Mouse (Mus musculus) limb, embryonic 12.5 days (tissue): ENCODE results near the gene Ina. TPM values are rescaled to one million over a fixed set of nuclear protein-coding genes. Genes with fewer than 3 reads are reported as not detected.

Experiments used
- ATAC-seq: fragments of 200-750 bp; cut with Nextera tagmentation; 2 replicates; pipeline ENCODE4 v1.8.0; 2017; ENCODE audit warnings: low read depth, moderate TSS enrichment; ENCODE audit not compliant: insufficient number of reproducible peaks, insufficient read depth, low FRiP score, low TSS enrichment
- H3K27ac ChIP-seq: fragments of 300-500 bp; sonication (generic); 2 replicates; pipeline ENCODE4 v1.5.1; 2016; ENCODE audit warnings: mild to moderate bottlenecking, moderate library complexity
- H3K27me3 ChIP-seq: fragments of 300-500 bp; sonication (generic); 2 replicates; pipeline ENCODE4 v1.6.1; 2016; ENCODE audit warnings: mild to moderate bottlenecking, moderate library complexity
- H3K36me3 ChIP-seq: fragments of 300-500 bp; sonication (generic); 2 replicates; pipeline ENCODE4 v1.6.1; 2016; ENCODE audit warnings: mild to moderate bottlenecking, moderate library complexity
- H3K4me1 ChIP-seq: fragments of 300-500 bp; sonication (generic); replicated peaks from 2 replicates; pipeline ENCODE4 v1.6.1; 2016
- H3K4me2 ChIP-seq: fragments of 300-500 bp; sonication (generic); 2 replicates; pipeline ENCODE4 v1.6.1; 2016; ENCODE audit warnings: mild to moderate bottlenecking, moderate library complexity
- H3K4me3 ChIP-seq: fragments of 300-500 bp; sonication (generic); replicated peaks from 2 replicates; pipeline ENCODE4 v1.5.1; 2016; ENCODE audit warnings: mild to moderate bottlenecking
- H3K9ac ChIP-seq: fragments of 300-500 bp; sonication (generic); replicated peaks from 2 replicates; pipeline ENCODE4 v1.6.1; 2016; ENCODE audit warnings: mild to moderate bottlenecking, moderate library complexity
- H3K9me3 ChIP-seq: fragments of 300-500 bp; sonication (generic); 2 replicates; pipeline ENCODE4 v1.6.1; 2016; ENCODE audit warnings: mild to moderate bottlenecking, moderate library complexity
- whole genome bisulfite sequencing: fragments of 180-500 bp; shearing (Covaris S2); methylation state at CpG from one replicate; pipeline ENCODE4 v1.1.7; 2016; 5-methylcytosine and 5-hydroxymethylcytosine counted together
- polyA plus RNA-seq: library from polyadenylated mRNA; unstranded; fragments of >200 nt; fragmentation: Nextera tagmentation; extraction: Ambion mirVana; gene quantifications from 2 replicates; pipeline ENCODE4 v1.2.1, GENCODE M21; 2016

Gene Ina
- polyA plus RNA-seq, 1 experiment from 2014 or later, result 2.2 TPM

GRCm38 (mm10) chr19:47067924-47068611 lies 53.6 kb downstream of the Ina start:
- Histone ChIP-seq H3K9me3 (no peaks in the 10 kb centered on the region), H3K27ac (peak overlapping the region; percentile 87), H3K27me3 (no peaks in the 10 kb centered on the region), H3K9ac (peak overlapping the region; percentile 95), H3K4me3 (peak overlapping the region; percentile 99), H3K4me1 (peaks cover 9% of the 10 kb centered on the region), H3K36me3 (peaks cover 26% of the 10 kb centered on the region), H3K4me2 (peak overlapping the region; percentile 72)
- peak; percentile 84 for ATAC-seq
- WGBS, result under 1% methylated on average over 67 of the region's 72 CpGs

Other genes starting within 250 kb of the Ina start
- gene Nt5c2, start 455 bp downstream of the Ina start, polyA plus RNA-seq, result 85.4 and 85.7 TPM in 2 replicates
- gene Pcgf6, start 36.2 kb downstream of the Ina start, polyA plus RNA-seq, result 34.5 and 35.7 TPM in 2 replicates
- 10.8 and 11.4 TPM in 2 replicates for gene Taf5, start 53.0 kb downstream of the Ina start, polyA plus RNA-seq
- gene Usmg5, start 75.9 kb downstream of the Ina start, polyA plus RNA-seq, result 1,343 and 1,446 TPM in 2 replicates
- gene Pdcd11, start 76.1 kb downstream of the Ina start, polyA plus RNA-seq, result 12.8 and 13.4 TPM in 2 replicates
- gene Calhm2, start 123.6 kb downstream of the Ina start, polyA plus RNA-seq, result 5.3 and 6.2 TPM in 2 replicates
- not detected in 2 replicates for gene Calhm1, start 129.6 kb downstream of the Ina start, polyA plus RNA-seq
- not detected in 2 replicates for gene Calhm3, start 143.1 kb downstream of the Ina start, polyA plus RNA-seq
- 7.7 and 10.1 TPM in 2 replicates for gene Neurl1a, start 164.1 kb downstream of the Ina start, polyA plus RNA-seq